Mouse (Mus musculus) liver, adult 2 months (tissue): ENCODE measurements at regions not wholly inside any gene's neighbourhood (a gene's known extent, or its start where the extent isn't known, plus 50 kb on each side); places are given as distances from the start of the nearest gene placed in this dataset.

Experiments
- CTCF ChIP-seq: fragments of 200-500 bp; IDR thresholded peaks from 2 replicates; pipeline ENCODE4 v1.5.1; 2011; ENCODE audit warnings: low read depth, low read length, control low read depth
- POLR2A ChIP-seq: fragments of 200-500 bp; IDR thresholded peaks from 2 replicates; pipeline ENCODE4 v1.6.1; 2011; ENCODE audit warnings: low read length, control low read depth; ENCODE audit not compliant: insufficient read depth; ENCODE audit errors: extremely low read depth

DNA sequence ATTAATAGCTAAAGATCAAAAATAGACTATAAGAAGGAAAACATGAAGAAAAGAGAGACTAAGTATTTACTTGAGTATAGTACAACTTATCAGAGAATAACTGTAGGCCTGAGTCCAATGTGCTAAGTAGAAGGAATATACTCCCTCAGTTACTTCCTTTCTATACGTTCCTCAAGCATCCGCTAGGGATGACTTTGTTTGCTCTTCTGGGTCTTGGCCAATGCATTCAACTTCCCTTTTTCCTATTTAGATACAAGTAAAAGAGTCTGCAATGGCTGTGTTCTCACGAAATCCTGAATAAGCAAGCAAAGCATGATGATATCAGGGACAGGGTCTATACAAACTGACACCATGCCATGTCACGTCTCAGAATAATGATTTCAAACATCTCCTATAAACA, 135.3 kb upstream of the Klf6 start:
- no peak for TF ChIP-seq POLR2A
- no peak for TF ChIP-seq CTCF
